Mouse (Mus musculus) lung, postnatal 14 days (tissue): Measurements from ENCODE around the gene Lats2.
A peak's percentile ranks its signal among the peaks of the same experiment; 100 is the strongest.
"Not testable (repeated sequence)": the region's sequence is repeated elsewhere in the genome, so short reads cannot be mapped to it uniquely, and the experiment has no call there.

Experiments
- DNase-seq: peaks from one replicate; pipeline ENCODE4 v3.0.0; 2021

The Lats2 gene

GRCm38 (mm10) chr14:57692517-57693130, 65.6 kb downstream of the Lats2 start:
- DNase-seq, result no peak

- DNase-seq, result no peak
Observed at GRCm38 (mm10) chr14:57691316-57691715, 66.9 kb downstream of the Lats2 start.

- no peak for DNase-seq
Observed at GRCm38 (mm10) chr14:57690681-57691080, 67.5 kb downstream of the Lats2 start.

GRCm38 (mm10) chr14:57688066-57688465, 70.1 kb downstream of the Lats2 start:
- DNase-seq, result not testable (repeated sequence)

GRCm38 (mm10) chr14:57687441-57687840, 70.7 kb downstream of the Lats2 start:
- no peak for DNase-seq

GRCm38 (mm10) chr14:57686647-57687046, 71.5 kb downstream of the Lats2 start:
- no peak for DNase-seq

GRCm38 (mm10) chr14:57684579-57684978, 73.6 kb downstream of the Lats2 start:
- peak; percentile 84 for DNase-seq

GRCm38 (mm10) chr14:57682751-57683150, 75.4 kb downstream of the Lats2 start:
- DNase-seq, result no peak

GRCm38 (mm10) chr14:57679958-57680535, 78.1 kb downstream of the Lats2 start:
- peak; percentile 92 for DNase-seq

GRCm38 (mm10) chr14:57679523-57679922, 78.7 kb downstream of the Lats2 start:
- no peak for DNase-seq

GRCm38 (mm10) chr14:57675481-57675880, 82.7 kb downstream of the Lats2 start:
- no peak for DNase-seq

- DNase-seq, result no peak
Observed at GRCm38 (mm10) chr14:57665628-57665950, 92.6 kb downstream of the Lats2 start.

- DNase-seq, result peak; percentile 82
Observed at GRCm38 (mm10) chr14:57664822-57665627, 93.2 kb downstream of the Lats2 start, which contains the start of gene Xpo4. TSS of gene Xpo4 (minus strand) at chr14:57665430.

- DNase-seq, result no peak
Observed at GRCm38 (mm10) chr14:57664311-57664821, 93.8 kb downstream of the Lats2 start.

- DNase-seq, result no peak
Observed at GRCm38 (mm10) chr14:57663630-57664029, 94.6 kb downstream of the Lats2 start.

GRCm38 (mm10) chr14:57658301-57658700, 99.9 kb downstream of the Lats2 start:
- DNase-seq, result no peak

GRCm38 (mm10) chr14:57657500-57657899, 100.7 kb downstream of the Lats2 start:
- DNase-seq, result no peak

- not testable (repeated sequence) for DNase-seq
Observed at GRCm38 (mm10) chr14:57656519-57656918, 101.7 kb downstream of the Lats2 start.

- DNase-seq, result no peak
Observed at GRCm38 (mm10) chr14:57649501-57649900, 108.7 kb downstream of the Lats2 start.

GRCm38 (mm10) chr14:57646155-57646554, 112.0 kb downstream of the Lats2 start:
- DNase-seq, result no peak
